Mouse (Mus musculus): ENCODE results near the gene Reep6. TPM values are rescaled to one million over a fixed set of nuclear protein-coding genes. Genes with fewer than 3 reads are reported as not detected.

Gene Reep6
- polyA plus RNA-seq, 1 experiment, result 9.0 TPM

DNA sequence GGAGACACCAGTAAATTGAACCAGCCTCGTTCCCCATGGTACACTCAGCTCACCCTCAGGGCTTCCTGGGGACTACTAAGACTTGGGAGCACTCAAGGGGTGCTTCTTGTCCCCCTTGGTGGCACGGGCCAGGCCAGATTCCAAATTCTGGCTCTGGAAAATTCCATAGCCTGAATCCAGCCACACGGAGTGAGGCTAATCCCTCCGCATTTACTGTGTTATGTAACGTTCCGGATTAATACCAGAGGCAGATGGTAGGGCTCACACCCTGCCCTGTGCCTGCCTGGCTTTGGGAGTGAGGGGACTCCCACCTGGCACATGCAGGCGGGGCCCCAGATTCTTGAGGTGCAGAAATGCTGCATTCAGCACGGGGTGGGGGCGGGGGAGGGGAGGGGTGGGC, 25.7 kb downstream of the Reep6 start:
- 4% methylated on average over 9 of the region's 9 CpGs for WGBS
- Histone ChIP-seq H3K27me3 (ENCODE audit: control insufficient read depth, insufficient read depth, low read length) (no peaks in the 10 kb centered on the region), H3K4me3 (replicated peaks; ENCODE audit: insufficient read depth, low read depth, low read length) (peak overlapping the region; percentile 78), H3K27ac (ENCODE audit: insufficient read depth, low read length) (peak overlapping the region; percentile 98), H3K4me1 (ENCODE audit: control insufficient read depth, insufficient read depth, low read length) (peaks cover 12% of the 10 kb centered on the region; the same call in 1 of the 2 replicates)
- TF ChIP-seq POLR2A (IDR thresholded peaks at IDR 0.05; ENCODE audit: borderline replicate concordance, insufficient read depth, low read length) (peak; percentile 84), CTCF (IDR thresholded peaks at IDR 0.05; ENCODE audit: borderline replicate concordance, insufficient read depth, low read depth, low read length) (no peak)
- DNase-seq, result peak; percentile 83 to 86

DNA sequence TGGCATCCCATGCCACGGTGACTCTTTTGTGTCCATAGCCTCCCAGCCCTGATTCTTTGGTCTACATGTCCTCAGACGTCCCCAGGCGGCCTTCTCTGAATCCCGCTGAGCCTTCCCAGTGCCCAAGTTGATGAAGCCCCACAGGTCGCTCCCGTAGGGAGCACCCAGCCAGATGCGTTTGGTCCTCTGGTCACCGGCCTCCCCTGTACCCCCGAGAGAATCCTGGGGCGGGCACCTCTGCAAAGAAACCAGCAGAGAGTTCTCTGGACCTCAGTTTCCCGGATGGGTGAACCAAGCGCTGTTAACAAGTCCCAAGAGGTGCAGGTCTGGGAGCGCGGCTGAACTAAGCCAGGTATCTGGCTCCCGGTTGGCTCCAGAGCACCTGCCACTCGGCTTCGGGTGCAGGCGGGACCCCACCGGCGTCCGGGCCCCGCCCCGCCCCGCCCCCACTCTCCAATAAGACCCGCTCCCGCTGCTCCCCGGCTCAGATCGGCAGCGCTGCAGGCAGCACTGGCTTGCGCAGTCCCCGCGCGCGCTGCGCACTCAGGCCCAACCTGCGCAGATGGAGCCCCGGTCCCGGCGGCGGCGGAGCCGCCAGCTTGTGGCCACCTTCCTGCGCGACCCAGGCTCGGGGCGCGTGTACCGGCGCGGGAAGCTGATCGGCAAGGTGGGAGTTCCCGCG, 26.4 kb downstream of the Reep6 start, which contains the start of gene Plk5:
Plk5 (plus strand) TSS at position 459 of the 682 bp plus-strand sequence.
- WGBS, result under 1% methylated on average over 52 of the region's 53 CpGs
- DNase-seq, result peak; percentile 79 to 84
- peak within 1 kb of the TSS; percentile 98 for H3K27ac ChIP-seq (ENCODE audit: insufficient read depth, low read length)

DNA sequence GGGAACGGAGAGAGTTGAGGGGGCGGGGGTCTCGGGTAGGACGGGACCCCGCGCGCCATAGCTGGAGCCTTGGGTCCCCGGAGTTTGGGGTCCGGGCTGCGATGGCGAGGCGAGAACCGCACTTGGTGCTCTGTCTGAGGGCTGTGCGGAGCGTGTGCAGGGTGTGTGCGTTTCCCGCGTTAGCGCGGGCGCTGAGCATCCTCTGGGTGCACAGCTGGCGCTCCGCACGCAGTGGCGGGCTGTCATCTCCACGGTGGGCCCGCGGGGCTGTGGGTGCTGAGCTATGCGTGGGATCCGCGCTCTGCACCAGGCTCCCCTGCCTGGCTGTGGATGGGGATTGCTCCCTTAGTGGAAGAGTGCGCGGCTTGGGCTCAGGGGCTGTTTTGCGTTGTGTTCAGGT, 27.0 kb downstream of the Reep6 start:
- peak in 1 of 2 experiments; percentile 58 for DNase-seq
- Histone ChIP-seq H3K27ac (ENCODE audit: insufficient read depth, low read length) (peak overlapping the region; percentile 65), H3K27me3 (ENCODE audit: control insufficient read depth, insufficient read depth, low read length) (no peaks in the 10 kb centered on the region), H3K4me1 (ENCODE audit: control insufficient read depth, insufficient read depth, low read length) (peaks cover 12% of the 10 kb centered on the region; the same call in 1 of the 2 replicates), H3K4me3 (replicated peaks; ENCODE audit: insufficient read depth, low read depth, low read length) (peak overlapping the region; percentile 78)
- WGBS, result under 1% methylated on average over 34 of the region's 34 CpGs
- no peak for TF ChIP-seq POLR2A (IDR thresholded peaks at IDR 0.05; ENCODE audit: borderline replicate concordance, insufficient read depth, low read length)
- TF ChIP-seq CTCF (IDR thresholded peaks at IDR 0.05; ENCODE audit: borderline replicate concordance, insufficient read depth, low read depth, low read length), result no peak

More for the DNA sequence above, 26.4 kb downstream of the Reep6 start, which contains the start of gene Plk5:
- TF ChIP-seq POLR2A (IDR thresholded peaks at IDR 0.05; ENCODE audit: borderline replicate concordance, insufficient read depth, low read length) (peak; percentile 95), CTCF (IDR thresholded peaks at IDR 0.05; ENCODE audit: borderline replicate concordance, insufficient read depth, low read depth, low read length) (no peak)
- no peaks in the 10 kb centered on the region for H3K27me3 ChIP-seq (ENCODE audit: control insufficient read depth, insufficient read depth, low read length)
- H3K4me1 ChIP-seq (ENCODE audit: control insufficient read depth, insufficient read depth, low read length), result peaks cover 12% of the 10 kb centered on the region; the same call in 1 of the 2 replicates
- peak within 1 kb of the TSS; percentile 78 for H3K4me3 ChIP-seq (replicated peaks; ENCODE audit: insufficient read depth, low read depth, low read length)

DNA sequence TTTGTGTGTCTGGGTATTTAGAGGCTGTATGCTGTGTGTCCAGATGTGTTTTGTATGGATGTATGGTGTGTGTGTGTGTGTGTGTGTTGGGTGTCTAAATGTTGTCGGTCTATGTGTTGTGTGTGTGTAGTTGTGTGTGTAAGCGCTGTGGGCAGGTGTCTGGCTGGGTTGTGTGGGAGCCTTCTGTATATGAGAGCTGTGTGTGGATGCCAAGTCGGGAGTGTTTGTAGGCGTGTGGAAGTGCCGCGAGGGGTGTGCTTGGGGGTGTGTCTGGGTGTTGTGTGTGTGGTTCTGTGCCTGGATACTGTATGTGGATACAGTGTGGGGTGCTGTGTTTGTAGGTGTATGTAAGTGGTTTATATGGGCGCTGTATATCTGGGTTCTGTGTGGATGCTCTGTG, 27.6 kb downstream of the Reep6 start:
- peak overlapping the region; percentile 78 for H3K4me3 ChIP-seq (replicated peaks; ENCODE audit: insufficient read depth, low read depth, low read length)
- peaks cover 12% of the 10 kb centered on the region; the same call in 1 of the 2 replicates for H3K4me1 ChIP-seq (ENCODE audit: control insufficient read depth, insufficient read depth, low read length)
- peak in 1 of 2 experiments; percentile 44 for DNase-seq
- H3K27ac ChIP-seq (ENCODE audit: insufficient read depth, low read length), result 0 out of 2 replicates have a peak overlapping the region, but pooled peaks have one; percentile 1
- 17% methylated on average over 7 of the region's 7 CpGs for WGBS
- TF ChIP-seq POLR2A (IDR thresholded peaks at IDR 0.05; ENCODE audit: borderline replicate concordance, insufficient read depth, low read length) (no peak), CTCF (IDR thresholded peaks at IDR 0.05; ENCODE audit: borderline replicate concordance, insufficient read depth, low read depth, low read length) (no peak)
- no peaks in the 10 kb centered on the region for H3K27me3 ChIP-seq (ENCODE audit: control insufficient read depth, insufficient read depth, low read length)

DNA sequence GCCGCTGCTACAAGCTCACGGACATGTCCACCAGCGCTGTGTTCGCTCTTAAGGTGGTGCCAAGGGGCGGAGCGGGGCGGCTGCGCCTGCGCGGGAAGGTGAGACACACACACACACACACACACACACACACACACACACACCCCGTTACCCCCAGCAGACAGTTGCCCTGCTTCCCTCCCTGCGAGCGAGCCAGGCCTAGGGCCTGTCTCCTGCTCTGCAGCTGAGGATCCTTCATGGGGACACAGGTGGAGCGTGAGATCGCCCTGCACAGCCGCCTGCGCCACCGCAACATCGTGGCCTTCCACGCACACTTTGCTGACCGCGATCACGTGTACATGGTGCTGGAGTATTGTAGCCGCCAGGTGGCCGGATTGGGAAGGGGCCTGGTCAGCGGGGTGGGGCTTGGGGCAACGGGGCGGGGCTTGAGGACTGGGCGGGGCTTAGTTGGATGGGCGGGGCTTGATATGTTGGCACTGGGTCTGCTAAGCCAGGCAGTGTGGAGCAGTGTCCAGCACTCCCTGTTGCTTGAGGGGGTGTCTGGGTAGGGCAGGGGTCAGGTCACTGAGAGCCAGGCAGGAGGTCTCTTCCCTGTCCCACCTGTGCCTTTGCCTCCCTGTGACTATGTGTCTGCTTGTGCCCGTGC, 28.4 kb downstream of the Reep6 start:
- no peak overlapping the region for H3K27ac ChIP-seq (ENCODE audit: insufficient read depth, low read length)
- 6% methylated on average over 30 of the region's 31 CpGs for WGBS
- TF ChIP-seq CTCF (IDR thresholded peaks at IDR 0.05; ENCODE audit: borderline replicate concordance, insufficient read depth, low read depth, low read length) (peak; percentile 24; the same call in 1 of the 2 replicates), POLR2A (IDR thresholded peaks at IDR 0.05; ENCODE audit: borderline replicate concordance, insufficient read depth, low read length) (peak; percentile 52)
- H3K4me3 ChIP-seq (replicated peaks; ENCODE audit: insufficient read depth, low read depth, low read length), result peak overlapping the region; percentile 78
- H3K27me3 ChIP-seq (ENCODE audit: control insufficient read depth, insufficient read depth, low read length), result no peaks in the 10 kb centered on the region
- peaks cover 12% of the 10 kb centered on the region; the same call in 1 of the 2 replicates for H3K4me1 ChIP-seq (ENCODE audit: control insufficient read depth, insufficient read depth, low read length)
- peak; percentile 75 to 80 for DNase-seq

DNA sequence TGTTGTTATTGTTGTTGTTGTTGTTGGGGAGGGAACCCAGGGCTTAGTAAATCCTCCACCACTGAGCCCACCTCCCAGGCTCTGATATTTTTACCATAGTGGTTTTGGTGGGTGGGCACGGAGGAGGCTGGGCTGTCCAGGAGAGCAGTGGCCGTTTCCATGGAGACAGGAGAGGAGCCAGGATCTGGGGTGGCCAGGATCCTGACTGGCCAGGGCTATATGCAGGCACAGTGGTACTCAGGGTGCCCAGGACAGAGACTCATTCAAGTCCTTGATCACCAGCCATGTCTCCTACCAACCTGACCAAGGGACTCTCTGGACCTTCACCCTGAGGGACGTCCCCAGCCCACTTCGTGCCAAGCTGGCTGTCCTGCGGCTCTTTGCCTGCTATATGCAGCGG, 34.0 kb downstream of the Reep6 start:
- Histone ChIP-seq H3K4me3 (replicated peaks; ENCODE audit: insufficient read depth, low read depth, low read length) (no peak overlapping the region), H3K27me3 (ENCODE audit: control insufficient read depth, insufficient read depth, low read length) (no peaks in the 10 kb centered on the region), H3K27ac (ENCODE audit: insufficient read depth, low read length) (no peak overlapping the region), H3K4me1 (ENCODE audit: control insufficient read depth, insufficient read depth, low read length) (no peaks in the 10 kb centered on the region)
- DNase-seq, result no peak
- WGBS, result 12% methylated on average over 6 of the region's 6 CpGs
- TF ChIP-seq POLR2A (IDR thresholded peaks at IDR 0.05; ENCODE audit: borderline replicate concordance, insufficient read depth, low read length), result no peak
- TF ChIP-seq CTCF (IDR thresholded peaks at IDR 0.05; ENCODE audit: borderline replicate concordance, insufficient read depth, low read depth, low read length), result no peak

DNA sequence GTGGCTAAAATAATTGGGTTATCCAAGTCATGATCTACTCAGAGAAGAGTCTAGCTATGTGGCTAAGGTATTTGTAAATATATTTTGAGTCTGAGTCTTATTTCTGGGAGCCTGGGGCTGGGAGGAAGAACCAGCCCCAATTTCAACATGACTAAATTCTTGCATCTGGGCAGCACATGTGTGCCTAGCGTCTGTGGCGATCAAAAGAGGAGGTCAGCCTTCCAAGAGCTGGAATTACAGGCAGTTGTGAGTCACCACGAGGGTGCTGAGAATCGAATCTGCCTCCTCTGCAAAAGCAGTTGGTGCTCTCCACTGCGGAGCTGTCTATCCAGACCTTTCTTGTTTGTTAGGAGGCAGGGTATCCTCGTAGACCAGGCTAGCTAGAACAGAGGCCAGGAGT, 36.0 kb downstream of the Reep6 start:
- Histone ChIP-seq H3K27me3 (ENCODE audit: control insufficient read depth, insufficient read depth, low read length) (no peaks in the 10 kb centered on the region), H3K4me3 (replicated peaks; ENCODE audit: insufficient read depth, low read depth, low read length) (no peak overlapping the region), H3K4me1 (ENCODE audit: control insufficient read depth, insufficient read depth, low read length) (no peaks in the 10 kb centered on the region), H3K27ac (ENCODE audit: insufficient read depth, low read length) (no peak overlapping the region)
- WGBS, result 67% methylated on average over 6 of the region's 6 CpGs
- DNase-seq, result no peak
- TF ChIP-seq POLR2A (IDR thresholded peaks at IDR 0.05; ENCODE audit: borderline replicate concordance, insufficient read depth, low read length) (no peak), CTCF (IDR thresholded peaks at IDR 0.05; ENCODE audit: borderline replicate concordance, insufficient read depth, low read depth, low read length) (no peak)

All from cerebellum, adult 2 months (tissue).